Mouse (Mus musculus) layer of hippocampus, adult 8-10 months (tissue): ENCODE results near the gene Tmem207. TPM values are rescaled to one million over a fixed set of nuclear protein-coding genes. Genes with fewer than 3 reads are reported as not detected.
A peak's percentile ranks its signal among the peaks of the same experiment; 100 is the strongest.
"Not testable (repeated sequence)": the region's sequence is repeated elsewhere in the genome, so short reads cannot be mapped to it uniquely, and the experiment has no call there.

ENCODE experiments used
- DNase-seq, 2 experiments: peaks; one replicate each; pipeline ENCODE4 v3.0.0; 2022; ENCODE audit warnings: low spot score in 2 of 2
- total RNA-seq, 4 experiments: library from RNA; stranded (reverse); gene quantifications; 2 replicates each; pipeline ENCODE4 v1.2.4; 2022

Gene Tmem207
- not detected for total RNA-seq

DNA sequence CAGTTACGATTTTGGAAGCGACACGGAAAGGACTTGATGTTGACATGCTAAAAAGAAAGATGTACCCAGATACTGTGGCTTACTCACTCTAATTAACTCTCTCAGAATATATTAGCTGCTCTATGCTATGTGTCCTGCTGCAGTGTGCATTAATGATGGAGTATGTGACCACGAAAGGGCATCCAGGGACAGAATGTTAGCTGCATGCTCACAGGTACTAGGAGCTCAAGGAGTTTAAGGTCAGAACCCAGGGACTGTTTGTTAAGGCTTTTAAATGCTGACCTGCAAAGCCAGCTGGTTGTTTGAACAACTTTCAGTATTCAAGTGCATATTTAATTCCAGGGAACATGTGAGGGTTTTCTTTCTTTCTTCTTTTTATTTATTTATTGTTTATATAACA lies at the start of gene Tmem207:
TSS of gene Tmem207 (minus strand) at position 101 of the 400 bp plus-strand sequence.
- DNase-seq, result no peak

- DNase-seq, result no peak
These were observed 47.6 kb upstream of the Tmem207 start for GRCm38 (mm10) chr16:26574173-26574572.

DNA sequence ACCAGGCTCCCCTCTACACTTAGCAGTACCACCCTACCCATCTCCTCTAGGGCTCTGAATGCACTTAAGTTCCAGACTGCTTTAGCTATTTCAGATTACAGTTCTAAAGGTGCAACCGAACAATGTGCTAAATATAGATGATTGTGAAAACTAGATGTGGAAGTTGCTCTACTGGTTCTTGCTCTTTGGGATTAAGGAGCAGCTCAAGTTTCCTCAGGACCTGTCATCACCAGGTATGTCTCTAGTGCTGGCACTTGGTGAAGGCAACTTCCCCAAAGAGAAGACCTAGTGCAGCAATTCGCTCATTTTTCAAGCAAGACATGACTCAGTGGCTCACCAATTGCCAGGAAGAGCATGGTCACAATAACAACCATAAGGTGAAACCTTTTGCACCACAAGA lies 45.3 kb upstream of the Tmem207 start:
- no peak for DNase-seq

- no peak for DNase-seq
These were observed 42.9 kb upstream of the Tmem207 start for GRCm38 (mm10) chr16:26569387-26569978.

GRCm38 (mm10) chr16:26562771-26563170 lies 36.2 kb upstream of the Tmem207 start:
- DNase-seq, result no peak

DNA sequence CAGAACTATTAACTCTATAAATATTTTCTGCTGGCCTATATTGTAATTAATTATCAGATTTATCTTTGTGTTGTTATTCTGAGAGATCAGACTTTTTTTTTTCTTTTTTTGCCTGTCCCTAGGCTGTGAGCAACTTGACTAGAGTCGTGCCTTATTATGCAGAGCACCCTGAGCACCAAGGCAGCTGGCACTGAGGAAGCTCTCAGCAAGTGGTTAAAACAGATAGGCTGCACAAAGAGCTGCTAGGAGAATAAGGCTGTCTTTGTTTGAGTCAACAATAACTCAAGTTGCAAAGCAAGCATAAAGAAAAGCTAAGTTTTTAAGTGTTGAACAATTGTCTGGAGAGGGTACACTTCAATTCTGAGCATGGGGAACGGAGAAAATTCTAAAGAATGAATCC lies 35.2 kb upstream of the Tmem207 start:
- DNase-seq, result no peak

DNA sequence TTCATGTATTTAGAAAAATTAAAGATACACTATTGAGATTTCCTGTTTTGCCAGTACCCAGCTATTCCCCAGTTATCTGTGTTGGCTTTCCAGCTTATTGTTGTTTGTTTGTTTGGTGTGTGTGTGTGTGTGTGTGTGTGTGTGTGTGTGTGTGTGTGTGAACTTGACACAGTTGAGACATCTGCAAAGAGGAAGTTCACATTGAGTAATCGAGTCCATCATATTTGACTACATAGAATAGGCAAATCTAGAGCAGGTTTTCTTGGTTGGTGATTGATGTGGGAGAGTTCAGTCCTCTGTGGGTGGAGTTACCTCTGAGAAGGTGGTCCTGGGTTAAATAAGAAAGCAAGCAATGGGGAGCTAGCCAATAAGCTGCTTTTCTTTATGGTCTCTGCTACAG lies 32.2 kb upstream of the Tmem207 start:
- DNase-seq, result no peak

GRCm38 (mm10) chr16:26552234-26552633 lies 25.7 kb upstream of the Tmem207 start:
- no peak for DNase-seq

DNA sequence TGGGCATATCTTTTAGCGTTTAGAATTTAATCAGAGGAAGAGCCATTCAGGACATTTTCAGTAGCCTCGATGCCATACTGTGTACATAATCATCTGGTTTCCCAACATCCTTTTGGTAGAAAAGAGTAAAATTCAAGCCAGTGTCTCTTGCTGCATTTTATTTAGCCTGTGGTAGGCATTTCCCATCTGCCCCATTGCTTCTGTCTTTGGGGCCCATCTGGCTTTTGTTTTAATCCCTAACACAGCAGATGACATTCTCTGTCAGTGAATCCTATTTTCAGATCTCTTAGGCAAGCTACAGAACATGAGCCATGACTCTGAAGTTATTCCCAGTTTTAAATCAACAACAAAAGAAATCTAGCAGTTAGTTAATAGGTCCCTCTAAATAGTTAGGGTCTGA lies 22.7 kb upstream of the Tmem207 start:
- DNase-seq, result peak; percentile 70 to 76

GRCm38 (mm10) chr16:26546879-26547206 lies 20.3 kb upstream of the Tmem207 start:
- DNase-seq, result no peak

- no peak for DNase-seq
These were observed 19.8 kb upstream of the Tmem207 start for GRCm38 (mm10) chr16:26546170-26546878.

DNA sequence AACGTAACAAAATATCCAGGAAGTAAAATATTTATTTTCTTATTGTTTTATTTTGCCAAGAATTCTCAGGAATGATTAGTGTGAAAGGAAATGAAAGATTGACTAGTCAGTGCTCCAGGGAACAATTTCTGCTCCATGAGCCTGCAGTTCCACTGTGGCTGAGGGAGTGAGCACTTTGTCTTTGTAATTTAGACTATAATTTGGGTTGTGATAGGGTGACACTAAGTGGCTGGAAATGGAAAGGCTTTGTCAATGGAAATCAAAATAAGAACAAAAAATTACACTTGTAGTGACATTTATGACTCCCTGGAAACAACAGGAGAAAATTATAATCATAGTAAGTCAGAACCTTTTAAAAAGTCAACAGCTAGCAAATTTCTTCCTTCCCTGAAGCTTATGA lies 5.7 kb upstream of the Tmem207 start:
- DNase-seq, result no peak

DNA sequence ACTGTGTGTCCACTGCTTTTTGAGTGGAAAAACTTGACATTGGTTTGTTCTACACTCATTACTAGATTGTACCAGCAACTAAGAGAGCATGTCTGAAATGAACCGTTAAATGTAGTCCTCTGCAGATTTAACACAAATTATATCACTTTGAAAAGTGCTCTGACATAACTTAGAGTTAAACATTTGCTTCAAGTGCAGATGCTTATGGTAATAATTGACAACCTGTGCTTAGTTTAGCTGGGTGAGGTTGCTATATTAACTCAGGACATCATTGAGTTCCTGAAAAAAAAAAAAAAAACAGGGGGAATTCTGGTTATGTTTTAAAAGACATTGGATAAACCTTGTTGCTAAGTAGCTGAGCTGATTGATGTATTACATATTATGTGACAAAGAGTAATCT lies 3.9 kb upstream of the Tmem207 start:
- no peak for DNase-seq

DNA sequence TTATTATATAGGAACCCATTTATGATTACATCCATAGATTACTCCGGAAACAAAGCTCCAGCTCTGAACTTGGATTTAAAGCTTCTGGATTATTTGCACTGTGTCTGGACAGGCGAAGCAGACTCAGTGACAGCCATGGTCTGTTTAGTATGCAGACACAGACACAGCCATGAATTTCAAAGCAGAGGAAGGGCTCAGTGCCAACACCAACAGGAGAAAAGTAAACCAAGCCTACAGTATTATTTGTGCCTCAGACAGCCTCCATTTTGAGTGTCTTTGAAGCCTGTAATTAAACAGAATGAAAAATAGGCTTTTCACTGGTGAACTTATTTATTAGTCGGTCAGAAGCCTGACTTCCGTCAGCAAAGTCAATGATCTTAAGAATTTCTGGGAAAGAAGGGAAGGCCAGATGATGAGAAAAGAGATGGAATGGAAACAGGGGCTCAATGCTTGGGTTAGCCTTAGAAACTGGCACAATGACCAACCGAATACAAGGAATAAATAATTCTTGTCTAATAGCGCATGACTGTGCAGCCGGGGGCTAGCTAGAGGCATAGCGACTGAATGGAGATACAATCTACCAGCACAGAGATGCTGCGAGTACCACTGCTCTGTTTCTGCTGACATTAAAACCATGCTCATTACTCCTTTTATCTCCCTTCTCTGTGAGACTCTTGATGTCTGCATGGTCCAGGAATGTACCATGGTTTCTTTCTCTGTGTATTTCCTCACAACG lies 1.5 kb upstream of the Tmem207 start:
- peak in 1 of 2 experiments; percentile 6 for DNase-seq

GRCm38 (mm10) chr16:26525832-26526231 lies 737 bp downstream of the Tmem207 start:
- DNase-seq, result no peak

- DNase-seq, result peak in 1 of 2 experiments; percentile 38
These were observed 7.0 kb downstream of the Tmem207 start for GRCm38 (mm10) chr16:26519596-26519995.

DNA sequence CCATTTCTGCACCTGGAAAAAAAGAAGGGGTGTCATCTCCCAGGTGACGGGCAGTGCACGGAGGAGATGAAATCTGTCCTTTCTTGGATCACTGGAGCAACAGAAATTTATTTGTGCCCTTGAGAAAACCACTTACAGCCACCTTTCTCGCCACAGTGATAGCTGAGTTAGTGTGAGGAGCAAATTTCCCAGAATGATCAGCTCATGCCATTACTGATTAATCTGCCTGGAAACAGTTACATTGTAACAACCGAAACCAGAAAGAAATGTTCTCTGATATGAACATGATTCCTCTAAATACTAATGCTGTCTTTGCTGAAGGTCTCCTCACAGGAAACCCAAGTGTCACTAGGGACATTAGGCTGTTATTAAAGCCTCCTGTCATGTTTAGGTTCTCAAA lies 21.6 kb downstream of the Tmem207 start:
- no peak for DNase-seq

DNA sequence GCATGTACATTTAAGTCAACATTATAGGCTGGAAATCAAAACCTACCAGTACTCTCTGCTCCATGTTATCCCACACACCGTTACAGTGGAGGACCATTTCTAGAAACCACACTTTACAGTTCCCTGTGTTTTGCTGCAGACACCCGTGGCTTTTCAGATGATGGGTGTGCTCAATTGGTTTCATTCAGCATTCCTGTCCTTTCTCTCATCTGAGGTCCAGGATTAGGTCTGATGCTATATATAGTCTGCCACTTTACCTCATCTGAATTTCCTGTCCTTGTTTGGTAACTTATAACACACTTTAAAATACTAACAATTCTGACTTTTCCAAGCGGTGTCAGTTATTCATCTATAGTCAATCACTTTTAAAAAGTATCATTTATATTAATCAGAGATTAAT lies 25.8 kb downstream of the Tmem207 start:
- DNase-seq, result no peak

DNA sequence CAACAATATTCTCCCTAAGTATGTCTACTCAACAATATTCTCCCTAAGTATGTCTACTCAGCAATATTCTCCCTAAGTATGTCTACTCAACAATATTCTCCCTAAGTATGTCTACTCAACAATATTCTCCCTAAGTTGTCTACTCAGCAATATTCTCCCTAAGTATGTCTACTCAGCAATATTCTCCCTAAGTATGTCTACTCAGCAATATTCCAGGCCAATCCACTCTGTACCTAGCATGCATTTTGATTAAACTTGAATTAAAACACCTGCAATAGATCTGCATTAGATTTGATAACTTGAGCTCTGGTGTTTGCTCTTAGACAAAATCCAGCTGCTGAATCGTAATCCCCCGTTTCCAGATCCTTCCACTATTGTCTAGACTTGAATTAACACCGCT lies 26.9 kb downstream of the Tmem207 start:
- DNase-seq, result not testable (repeated sequence)

DNA sequence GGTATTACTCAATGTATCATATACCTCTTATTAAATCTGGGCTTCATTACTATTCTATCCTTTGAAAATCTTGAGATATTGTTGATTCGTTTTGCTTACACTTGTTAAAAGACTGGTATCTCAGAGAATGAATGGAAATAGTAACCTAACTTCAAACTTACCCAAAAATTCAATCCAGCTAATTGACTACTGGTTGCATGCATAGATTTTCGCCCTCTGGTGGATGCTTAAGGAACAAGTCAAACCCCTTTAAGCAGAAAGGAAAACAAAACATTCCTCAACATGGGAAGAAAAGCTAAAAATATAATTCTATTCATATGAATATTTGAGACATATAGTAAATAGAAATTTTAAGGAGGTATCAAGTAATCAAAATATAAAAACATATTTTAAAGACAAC lies 30.8 kb downstream of the Tmem207 start:
- DNase-seq, result no peak

DNA sequence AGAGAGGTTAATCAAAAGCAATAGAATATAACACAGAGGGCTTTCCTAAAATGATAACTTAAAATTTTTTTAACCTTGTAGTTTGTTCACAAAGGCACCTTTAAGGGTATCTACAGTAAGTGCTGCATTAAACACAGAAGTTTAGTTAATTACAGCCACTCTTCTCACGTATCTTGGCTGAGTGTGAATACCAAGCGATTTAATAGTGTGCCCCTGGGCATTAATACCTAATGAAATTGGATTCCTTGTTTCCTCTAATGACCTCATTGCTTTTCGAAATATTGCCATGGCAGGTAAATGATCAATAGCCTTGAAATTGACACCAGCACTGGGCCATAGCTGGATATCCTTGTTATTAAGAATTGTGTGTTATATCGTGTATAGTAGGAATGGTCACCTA lies 55.3 kb downstream of the Tmem207 start:
- DNase-seq, result no peak

- no peak for DNase-seq
These were observed 60.0 kb downstream of the Tmem207 start for GRCm38 (mm10) chr16:26466535-26466934.

- DNase-seq, result no peak
These were observed 63.7 kb downstream of the Tmem207 start, which contains the start of gene Cldn16 for GRCm38 (mm10) chr16:26462835-26463234. Gene Cldn16, plus strand, starts transcription at chr16:26463135.
